Mouse (Mus musculus) embryonic facial prominence, embryonic 10.5 days (tissue): ENCODE results near the gene Nlgn2. TPM values are rescaled to one million over a fixed set of nuclear protein-coding genes. Genes with fewer than 3 reads are reported as not detected.

Experiments used
- DNase-seq: peaks from one replicate; pipeline ENCODE4 v3.0.0-alpha.2; 2017; ENCODE audit warnings: low spot score
- H3K27ac ChIP-seq: fragments of 300-500 bp; sonication (generic); replicated peaks from 2 replicates; pipeline ENCODE4 v1.5.1; 2016; ENCODE audit warnings: mild to moderate bottlenecking
- H3K27me3 ChIP-seq: fragments of 300-500 bp; sonication (generic); replicated peaks from 2 replicates; pipeline ENCODE4 v1.6.1; 2016; ENCODE audit warnings: low read depth, mild to moderate bottlenecking; ENCODE audit not compliant: poor library complexity, severe bottlenecking
- H3K36me3 ChIP-seq: fragments of 300-500 bp; sonication (generic); replicated peaks from 2 replicates; pipeline ENCODE4 v1.6.1; 2016; ENCODE audit warnings: mild to moderate bottlenecking, moderate library complexity
- H3K4me1 ChIP-seq: fragments of 300-500 bp; sonication (generic); 2 replicates; pipeline ENCODE4 v1.6.1; 2016
- H3K4me3 ChIP-seq: fragments of 300-500 bp; sonication (generic); 2 replicates; pipeline ENCODE4 v1.5.1; 2016; ENCODE audit warnings: mild to moderate bottlenecking, moderate library complexity
- H3K9me3 ChIP-seq: fragments of 300-500 bp; sonication (generic); 2 replicates; pipeline ENCODE4 v1.6.1; 2016; ENCODE audit warnings: mild to moderate bottlenecking
- WGBS: fragments of 180-500 bp; shearing (Covaris S2); methylation state at CpG from one replicate; pipeline ENCODE4 v1.1.7; 2016; 5-methylcytosine and 5-hydroxymethylcytosine counted together
- microRNA-seq: library from miRNA; unstranded; fragments of <30 nt; microRNA quantifications from one replicate; pipeline ENCODE4, GENCODE M21; 2017
- polyA plus RNA-seq: library from polyadenylated mRNA; unstranded; fragments of >200 nt; fragmentation: Nextera tagmentation; extraction: Ambion mirVana; gene quantifications from 2 replicates; pipeline ENCODE4 v1.2.1, GENCODE M21; 2016

The Nlgn2 gene
- polyA plus RNA-seq, 1 experiment from 2014 or later, result 5.4 TPM

DNA sequence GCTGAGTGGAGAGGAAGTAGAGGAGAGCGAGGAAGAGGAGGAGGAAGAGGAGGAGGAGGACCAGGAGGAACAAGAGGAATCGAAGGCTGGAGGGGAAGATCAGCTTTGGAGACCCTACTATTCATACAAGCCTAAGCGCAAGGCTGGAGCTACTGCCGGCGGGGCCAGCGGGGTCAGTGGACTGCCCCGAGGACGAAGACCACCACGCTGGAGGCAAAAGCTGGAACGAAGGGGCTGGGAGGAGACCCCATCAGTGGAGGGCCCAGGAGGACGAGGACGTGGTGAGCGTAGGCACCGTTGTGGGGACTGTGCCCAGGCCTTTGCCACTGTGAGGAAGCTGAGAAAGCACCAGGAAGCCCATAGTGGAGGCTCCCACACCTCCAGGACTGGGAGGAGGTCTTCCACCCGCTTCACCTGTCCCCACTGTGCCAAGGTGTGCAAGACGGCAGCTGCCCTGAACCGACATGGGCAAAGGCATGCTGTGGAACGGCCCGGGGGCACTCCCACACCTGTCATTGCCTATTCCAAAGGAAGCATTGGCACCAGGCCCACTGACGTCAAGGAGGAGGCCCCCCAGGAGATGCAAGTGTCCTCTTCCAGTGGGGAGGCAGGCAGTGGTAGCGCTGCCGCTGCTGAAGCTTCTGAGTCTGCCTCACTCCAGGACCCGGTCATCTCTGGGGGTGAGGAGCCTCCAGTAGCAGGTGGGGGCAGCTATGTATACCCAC, 59.2 kb downstream of the Nlgn2 start:
- H3K4me1 ChIP-seq, result peaks cover 20% of the 10 kb centered on the region
- H3K27ac ChIP-seq, result 0 out of 2 replicates have a peak overlapping the region, but pooled peaks have one; percentile 25
- DNase-seq, result no peak
- WGBS, result 68% methylated on average over 23 of the region's 23 CpGs
- no peaks in the 10 kb centered on the region for H3K9me3 ChIP-seq
- peaks cover 64% of the 10 kb centered on the region for H3K27me3 ChIP-seq
- H3K36me3 ChIP-seq, result peaks cover 15% of the 10 kb centered on the region; the same call in 1 of the 2 replicates
- H3K4me3 ChIP-seq, result peak overlapping the region; percentile 17; the same call in 1 of the 2 replicates

DNA sequence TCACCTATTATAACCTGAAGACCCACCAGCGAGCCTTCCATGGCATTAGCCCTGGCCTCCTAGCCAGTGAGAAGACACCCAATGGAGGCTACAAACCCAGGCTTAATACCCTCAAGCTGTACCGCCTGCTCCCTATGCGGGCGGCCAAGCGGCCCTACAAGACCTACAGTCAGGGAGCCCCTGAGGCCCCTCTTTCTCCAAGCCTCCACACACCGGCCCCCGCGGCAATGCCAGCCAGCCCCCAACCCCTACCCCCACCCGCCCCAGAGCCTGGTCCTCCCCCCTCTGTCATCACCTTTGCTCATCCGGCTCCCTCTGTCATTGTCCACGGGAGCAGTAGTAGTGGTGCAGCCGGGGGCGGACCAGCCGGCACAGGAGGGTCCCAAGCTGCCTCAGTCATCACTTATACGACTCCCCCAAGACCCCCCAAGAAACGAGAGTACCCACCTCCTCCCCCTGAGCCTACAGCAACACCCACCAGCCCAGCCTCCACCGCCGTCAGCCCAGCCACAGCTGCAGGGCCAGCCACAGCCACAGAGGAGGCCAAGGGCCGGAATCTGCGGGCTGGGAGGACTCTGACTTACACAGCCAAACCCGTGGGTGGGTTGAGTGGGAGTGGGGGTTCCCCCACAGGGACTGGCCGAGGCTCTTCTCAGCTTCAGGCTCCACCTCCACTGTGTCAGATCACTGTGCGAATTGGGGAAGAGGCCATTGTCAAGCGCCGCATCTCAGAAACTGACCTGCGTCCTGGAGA, 59.9 kb downstream of the Nlgn2 start:
- WGBS, result 67% methylated on average over 26 of the region's 26 CpGs
- Histone ChIP-seq H3K9me3 (no peaks in the 10 kb centered on the region), H3K4me3 (peak overlapping the region; percentile 17; the same call in 1 of the 2 replicates), H3K4me1 (peaks cover 20% of the 10 kb centered on the region), H3K27me3 (peaks cover 61% of the 10 kb centered on the region), H3K27ac (no peak overlapping the region), H3K36me3 (peaks cover 15% of the 10 kb centered on the region; the same call in 1 of the 2 replicates)
- no peak for DNase-seq

DNA sequence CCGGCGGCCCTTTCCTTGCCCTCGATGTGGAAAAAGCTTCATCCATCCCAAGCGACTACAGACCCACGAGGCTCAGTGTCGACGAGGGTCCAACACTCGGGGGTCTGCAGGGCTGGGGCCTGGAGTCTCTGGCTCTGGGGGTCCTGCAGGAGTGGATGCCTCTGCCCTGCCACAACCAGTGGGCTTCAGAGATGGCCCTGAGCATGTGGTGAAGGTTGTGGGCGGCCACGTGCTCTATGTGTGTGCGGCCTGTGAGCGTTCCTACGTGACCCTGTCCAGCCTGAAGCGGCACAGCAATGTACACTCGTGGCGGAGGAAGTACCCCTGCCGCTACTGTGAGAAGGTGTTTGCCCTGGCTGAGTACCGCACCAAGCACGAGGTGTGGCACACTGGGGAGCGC, 61.1 kb downstream of the Nlgn2 start:
- Histone ChIP-seq H3K9me3 (no peaks in the 10 kb centered on the region), H3K27ac (no peak overlapping the region), H3K4me3 (no peak overlapping the region), H3K36me3 (peaks cover 15% of the 10 kb centered on the region; the same call in 1 of the 2 replicates), H3K4me1 (peaks cover 20% of the 10 kb centered on the region), H3K27me3 (peaks cover 50% of the 10 kb centered on the region)
- no peak for DNase-seq
- WGBS, result 82% methylated on average over 20 of the region's 20 CpGs

DNA sequence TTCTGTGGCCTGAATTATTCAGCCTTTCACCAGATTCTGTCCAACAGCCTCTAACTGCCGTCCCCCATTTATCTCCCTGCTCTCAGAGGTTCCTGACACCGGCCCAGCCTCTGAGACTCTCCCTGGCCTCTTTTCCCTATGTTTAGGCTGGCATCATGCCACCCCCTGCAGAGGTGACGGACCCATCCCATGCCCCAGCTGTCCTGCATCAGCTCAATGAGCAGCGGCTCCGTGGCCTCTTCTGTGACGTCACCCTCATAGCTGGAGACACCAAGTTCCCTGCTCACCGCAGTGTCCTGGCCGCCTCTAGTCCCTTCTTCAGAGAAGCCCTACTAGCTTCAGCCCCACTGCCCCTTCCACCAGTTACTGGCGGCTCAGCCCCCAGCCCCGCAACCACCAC, 61.9 kb downstream of the Nlgn2 start:
- H3K4me1 ChIP-seq, result peaks cover 20% of the 10 kb centered on the region
- H3K27ac ChIP-seq, result no peak overlapping the region
- WGBS, result 73% methylated on average over 10 of the region's 10 CpGs
- DNase-seq, result no peak
- H3K27me3 ChIP-seq, result peaks cover 50% of the 10 kb centered on the region
- peaks cover 15% of the 10 kb centered on the region; the same call in 1 of the 2 replicates for H3K36me3 ChIP-seq
- H3K4me3 ChIP-seq, result no peak overlapping the region
- no peaks in the 10 kb centered on the region for H3K9me3 ChIP-seq

DNA sequence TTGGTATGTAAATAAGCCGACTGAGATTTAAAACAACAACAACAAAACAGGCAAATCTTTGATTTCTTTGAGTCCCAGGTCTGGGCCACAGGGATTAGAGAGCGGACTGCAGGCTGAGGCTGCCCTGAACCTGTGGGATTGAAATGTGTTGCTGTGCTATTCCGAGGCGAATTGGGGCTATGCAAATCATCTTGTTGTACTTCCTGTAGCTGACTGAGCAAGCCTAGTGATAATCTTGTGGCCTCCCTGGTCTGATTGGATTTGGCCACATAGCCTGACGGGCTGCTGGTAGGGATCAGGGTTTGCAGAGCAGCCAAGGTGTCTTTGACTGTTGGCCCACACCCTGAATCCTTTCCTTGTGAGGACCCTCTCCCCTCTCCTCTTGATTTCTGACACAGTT, 62.6 kb downstream of the Nlgn2 start:
- H3K4me3 ChIP-seq, result no peak overlapping the region
- WGBS, result 53% methylated on average over 5 of the region's 5 CpGs

More for the DNA sequence above, 62.6 kb downstream of the Nlgn2 start:
- no peak overlapping the region for H3K27ac ChIP-seq
- no peak for DNase-seq
- H3K36me3 ChIP-seq, result peaks cover 15% of the 10 kb centered on the region; the same call in 1 of the 2 replicates
- no peaks in the 10 kb centered on the region for H3K9me3 ChIP-seq
- H3K27me3 ChIP-seq, result peaks cover 48% of the 10 kb centered on the region
- H3K4me1 ChIP-seq, result peaks cover 20% of the 10 kb centered on the region

Small RNA genes within 50 kb of the gene (microRNA-seq; reads per million reads assigned to microRNA genes)
- not detected for gene Mir6924

Other genes starting within 250 kb of the Nlgn2 start
- gene Atp1b2, start 231.8 kb downstream of the Nlgn2 start, polyA plus RNA-seq, result 3.2 TPM in 2 replicates
- gene Shbg, start 219.9 kb downstream of the Nlgn2 start, polyA plus RNA-seq, result not detected in 2 replicates
- gene Sat2, start 215.8 kb downstream of the Nlgn2 start, polyA plus RNA-seq, result 16.0 TPM in 2 replicates
- gene Fxr2, start 204.8 kb downstream of the Nlgn2 start, polyA plus RNA-seq, result 45.2 and 45.5 TPM in 2 replicates
- gene Sox15, start 182.5 kb downstream of the Nlgn2 start, polyA plus RNA-seq, result 0.17 TPM in 1 of 2 replicates, not detected in the other
- 64.9 and 67.2 TPM in 2 replicates for gene Mpdu1, start 175.1 kb downstream of the Nlgn2 start, polyA plus RNA-seq
- 5.3 and 7.3 TPM in 2 replicates for gene Cd68, start 171.6 kb downstream of the Nlgn2 start, polyA plus RNA-seq
- 780 and 781 TPM in 2 replicates for gene Eif4a1, start 165.4 kb downstream of the Nlgn2 start, polyA plus RNA-seq
- 136 and 141 TPM in 2 replicates for gene Senp3, start 155.7 kb downstream of the Nlgn2 start, polyA plus RNA-seq
- gene Tnfsf13, start 152.0 kb downstream of the Nlgn2 start, polyA plus RNA-seq, result 0.15 TPM in 1 of 2 replicates, not detected in the other
- 1.2 and 2.2 TPM in 2 replicates for gene Tnfsf12, start 141.9 kb downstream of the Nlgn2 start, polyA plus RNA-seq
- gene Tnfsfm13, start 141.7 kb downstream of the Nlgn2 start, polyA plus RNA-seq, result 0.88 and 1.3 TPM in 2 replicates
- gene Polr2a, start 79.1 kb downstream of the Nlgn2 start, polyA plus RNA-seq, result 31.3 and 34.9 TPM in 2 replicates
- 0.12 TPM in 1 of 2 replicates, not detected in the other for gene Slc35g3, start 75.8 kb downstream of the Nlgn2 start, polyA plus RNA-seq
- 0.55 and 1.0 TPM in 2 replicates for gene Zbtb4, start 71.9 kb downstream of the Nlgn2 start, polyA plus RNA-seq
- 1.4 and 2.3 TPM in 2 replicates for gene Chrnb1, start 41.8 kb downstream of the Nlgn2 start, polyA plus RNA-seq
- gene Fgf11, start 35.9 kb downstream of the Nlgn2 start, polyA plus RNA-seq, result 0.91 and 0.93 TPM in 2 replicates
- 2.1 and 2.7 TPM in 2 replicates for gene Tmem102, start 32.2 kb downstream of the Nlgn2 start, polyA plus RNA-seq
- gene Gm39566, start 22.5 kb downstream of the Nlgn2 start, polyA plus RNA-seq, result not detected in 2 replicates
- gene Spem2, start 19.3 kb downstream of the Nlgn2 start, polyA plus RNA-seq, result not detected in 2 replicates
- gene Spem1, start 15.6 kb downstream of the Nlgn2 start, polyA plus RNA-seq, result 0.14 TPM in 1 of 2 replicates, not detected in the other
- 321 and 340 TPM in 2 replicates for gene Tmem256, start 730 bp upstream of the Nlgn2 start, polyA plus RNA-seq
- gene Plscr3, start 8.6 kb upstream of the Nlgn2 start, polyA plus RNA-seq, result 106 and 111 TPM in 2 replicates
- 2.3 and 3.1 TPM in 2 replicates for gene Tnk1, start 20.9 kb upstream of the Nlgn2 start, polyA plus RNA-seq
- gene Tmem95, start 40.2 kb upstream of the Nlgn2 start, polyA plus RNA-seq, result 0.31 TPM in 1 of 2 replicates, not detected in the other
- 6.8 and 7.0 TPM in 2 replicates for gene Kctd11, start 43.6 kb upstream of the Nlgn2 start, polyA plus RNA-seq
- 1.3 and 1.5 TPM in 2 replicates for gene Acap1, start 57.8 kb upstream of the Nlgn2 start, polyA plus RNA-seq
- gene 2810408A11Rik, start 63.2 kb upstream of the Nlgn2 start, polyA plus RNA-seq, result 14.7 and 14.8 TPM in 2 replicates
- gene Neurl4, start 63.3 kb upstream of the Nlgn2 start, polyA plus RNA-seq, result 10.9 and 11.1 TPM in 2 replicates
- gene Gps2, start 76.1 kb upstream of the Nlgn2 start, polyA plus RNA-seq, result 87.6 and 89.1 TPM in 2 replicates
- 2,818 and 3,035 TPM in 2 replicates for gene Eif5a, start 84.2 kb upstream of the Nlgn2 start, polyA plus RNA-seq
- 5.1 and 5.8 TPM in 2 replicates for gene Ybx2, start 98.0 kb upstream of the Nlgn2 start, polyA plus RNA-seq
- 18.6 and 23.7 TPM in 2 replicates for gene Slc2a4, start 110.4 kb upstream of the Nlgn2 start, polyA plus RNA-seq
- 56.3 and 56.4 TPM in 2 replicates for gene Cldn7, start 127.0 kb upstream of the Nlgn2 start, polyA plus RNA-seq
- 23.9 and 25.3 TPM in 2 replicates for gene Ctdnep1, start 143.4 kb upstream of the Nlgn2 start, polyA plus RNA-seq
- 157 and 161 TPM in 2 replicates for gene Elp5, start 144.7 kb upstream of the Nlgn2 start, polyA plus RNA-seq
- 317 and 331 TPM in 2 replicates for gene Gabarap, start 153.4 kb upstream of the Nlgn2 start, polyA plus RNA-seq
- gene Phf23, start 158.0 kb upstream of the Nlgn2 start, polyA plus RNA-seq, result 96.5 and 98.3 TPM in 2 replicates
- 59.0 and 59.8 TPM in 2 replicates for gene Dvl2, start 162.8 kb upstream of the Nlgn2 start, polyA plus RNA-seq
- gene Acadvl, start 177.6 kb upstream of the Nlgn2 start, polyA plus RNA-seq, result 42.2 and 46.3 TPM in 2 replicates
- gene Dlg4, start 179.2 kb upstream of the Nlgn2 start, polyA plus RNA-seq, result 12.6 and 13.2 TPM in 2 replicates
- 0.55 and 0.70 TPM in 2 replicates for gene Asgr1, start 216.3 kb upstream of the Nlgn2 start, polyA plus RNA-seq